Mouse (Mus musculus): Measurements from ENCODE around the gene Sh3tc1. TPM values are rescaled to one million over a fixed set of nuclear protein-coding genes. Genes with fewer than 3 reads are reported as not detected.
A peak's percentile ranks its signal among the peaks of the same experiment; 100 is the strongest.

Gene Sh3tc1
- polyA plus RNA-seq, 1 experiment = 5.2 TPM

DNA sequence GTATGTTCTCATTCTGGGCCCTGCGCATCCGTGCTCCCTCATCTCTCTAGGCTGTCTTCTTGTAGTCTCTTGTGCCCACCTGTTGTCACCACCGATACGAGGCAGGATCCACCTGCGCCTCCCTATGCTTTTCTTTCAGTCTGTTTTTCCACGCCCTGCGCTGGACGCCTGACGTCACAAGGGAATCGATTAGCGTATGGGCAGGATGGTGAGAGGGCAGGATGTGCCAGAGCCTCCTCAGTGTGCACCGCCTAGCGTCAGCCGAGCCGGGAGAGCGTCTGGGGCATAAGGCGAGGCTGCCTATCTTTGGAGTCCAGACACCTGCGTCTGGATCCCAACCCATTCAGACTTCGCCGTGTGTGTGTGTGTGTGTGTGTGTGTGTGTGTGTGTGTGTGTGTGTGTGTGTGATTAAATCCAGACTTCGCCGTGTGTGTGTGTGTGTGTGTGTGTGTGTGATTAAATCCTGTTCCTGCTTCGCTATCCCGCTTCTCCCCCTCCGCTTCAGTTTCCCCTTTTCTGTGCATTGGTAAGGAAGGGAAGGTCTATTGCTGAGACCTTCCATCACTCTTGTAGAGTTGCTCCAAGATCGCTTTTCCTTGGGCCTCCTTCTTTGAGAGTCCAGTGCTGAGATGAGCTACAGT lies 17.3 kb upstream of the Sh3tc1 start:
- H3K4me3 ChIP-seq (ENCODE audit: control insufficient read depth, insufficient read depth, low read length) = peak overlapping the region; percentile 23
- no peaks in the 10 kb centered on the region for H3K36me3 ChIP-seq (ENCODE audit: control insufficient read depth, insufficient read depth, low read length)
- TF ChIP-seq POLR2A (IDR thresholded peaks at IDR 0.05; ENCODE audit: control insufficient read depth, extremely low read depth, insufficient read depth, low read length, poor library complexity) (no peak), CTCF (IDR thresholded peaks at IDR 0.05; ENCODE audit: borderline replicate concordance, control insufficient read depth, extremely low read depth, insufficient read depth, low read length, poor library complexity) (no peak)
- peaks cover 14% of the 10 kb centered on the region for H3K4me1 ChIP-seq (replicated peaks; ENCODE audit: control insufficient read depth, insufficient read depth, low read length)
- 11% methylated on average over 26 of the region's 26 CpGs for WGBS
- DNase-seq = peak; percentile 43
- H3K27ac ChIP-seq (ENCODE audit: control insufficient read depth, insufficient read depth, low read length) = no peak overlapping the region
- H3K27me3 ChIP-seq (ENCODE audit: control insufficient read depth, insufficient read depth, low read length) = no peaks in the 10 kb centered on the region; the same call in 1 of the 2 replicates

DNA sequence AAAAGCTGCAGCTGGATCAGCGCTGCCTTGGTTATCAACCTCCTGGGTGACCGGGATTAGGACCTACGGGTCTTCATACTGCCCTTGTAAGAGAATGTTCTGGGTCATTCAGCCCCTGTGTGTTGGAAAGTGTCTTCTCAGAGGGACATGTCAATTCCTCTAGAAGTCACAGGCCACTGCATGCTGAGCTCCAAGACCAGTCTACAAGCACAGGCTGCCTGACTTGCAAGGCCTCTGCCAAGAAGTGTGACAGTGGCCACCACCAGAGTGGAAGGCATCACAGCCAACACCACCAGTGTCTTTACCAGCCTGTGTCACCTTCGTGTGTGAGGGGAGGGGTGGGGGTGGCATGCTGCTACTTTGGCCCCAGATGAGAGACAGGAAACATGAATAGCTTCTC lies 16.2 kb upstream of the Sh3tc1 start:
- 89% methylated on average over 4 of the region's 4 CpGs for WGBS
- Histone ChIP-seq H3K36me3 (ENCODE audit: control insufficient read depth, insufficient read depth, low read length) (no peaks in the 10 kb centered on the region), H3K27ac (ENCODE audit: control insufficient read depth, insufficient read depth, low read length) (no peak overlapping the region), H3K27me3 (ENCODE audit: control insufficient read depth, insufficient read depth, low read length) (no peaks in the 10 kb centered on the region; the same call in 1 of the 2 replicates), H3K4me1 (replicated peaks; ENCODE audit: control insufficient read depth, insufficient read depth, low read length) (peaks cover 14% of the 10 kb centered on the region), H3K4me3 (ENCODE audit: control insufficient read depth, insufficient read depth, low read length) (no peak overlapping the region)
- DNase-seq = no peak
- TF ChIP-seq POLR2A (IDR thresholded peaks at IDR 0.05; ENCODE audit: control insufficient read depth, extremely low read depth, insufficient read depth, low read length, poor library complexity) = no peak
- no peak for TF ChIP-seq CTCF (IDR thresholded peaks at IDR 0.05; ENCODE audit: borderline replicate concordance, control insufficient read depth, extremely low read depth, insufficient read depth, low read length, poor library complexity)

- Histone ChIP-seq H3K36me3 (ENCODE audit: control insufficient read depth, insufficient read depth, low read length) (no peaks in the 10 kb centered on the region), H3K4me1 (replicated peaks; ENCODE audit: control insufficient read depth, insufficient read depth, low read length) (peaks cover 14% of the 10 kb centered on the region), H3K4me3 (ENCODE audit: control insufficient read depth, insufficient read depth, low read length) (no peak overlapping the region), H3K27me3 (ENCODE audit: control insufficient read depth, insufficient read depth, low read length) (no peaks in the 10 kb centered on the region; the same call in 1 of the 2 replicates), H3K27ac (ENCODE audit: control insufficient read depth, insufficient read depth, low read length) (no peak overlapping the region)
- WGBS = 30% methylated on average over 5 of the region's 5 CpGs
- no peak; the same call in 1 of the 2 replicates for TF ChIP-seq CTCF (IDR thresholded peaks at IDR 0.05; ENCODE audit: borderline replicate concordance, control insufficient read depth, extremely low read depth, insufficient read depth, low read length, poor library complexity)
- no peak for TF ChIP-seq POLR2A (IDR thresholded peaks at IDR 0.05; ENCODE audit: control insufficient read depth, extremely low read depth, insufficient read depth, low read length, poor library complexity)
- DNase-seq = peak; percentile 41
Measured at GRCm38 (mm10) chr5:35755131-35755733, 15.4 kb upstream of the Sh3tc1 start.

GRCm38 (mm10) chr5:35751016-35751415 lies 11.2 kb upstream of the Sh3tc1 start:
- no peak for DNase-seq
- WGBS = 87% methylated on average over 7 of the region's 7 CpGs
- no peak overlapping the region for H3K4me3 ChIP-seq (ENCODE audit: control insufficient read depth, insufficient read depth, low read length)
- no peak overlapping the region for H3K27ac ChIP-seq (ENCODE audit: control insufficient read depth, insufficient read depth, low read length)
- TF ChIP-seq POLR2A (IDR thresholded peaks at IDR 0.05; ENCODE audit: control insufficient read depth, extremely low read depth, insufficient read depth, low read length, poor library complexity) = no peak
- TF ChIP-seq CTCF (IDR thresholded peaks at IDR 0.05; ENCODE audit: borderline replicate concordance, control insufficient read depth, extremely low read depth, insufficient read depth, low read length, poor library complexity) = no peak
- no peaks in the 10 kb centered on the region for H3K4me1 ChIP-seq (replicated peaks; ENCODE audit: control insufficient read depth, insufficient read depth, low read length)
- H3K36me3 ChIP-seq (ENCODE audit: control insufficient read depth, insufficient read depth, low read length) = no peaks in the 10 kb centered on the region
- H3K27me3 ChIP-seq (ENCODE audit: control insufficient read depth, insufficient read depth, low read length) = no peaks in the 10 kb centered on the region

DNA sequence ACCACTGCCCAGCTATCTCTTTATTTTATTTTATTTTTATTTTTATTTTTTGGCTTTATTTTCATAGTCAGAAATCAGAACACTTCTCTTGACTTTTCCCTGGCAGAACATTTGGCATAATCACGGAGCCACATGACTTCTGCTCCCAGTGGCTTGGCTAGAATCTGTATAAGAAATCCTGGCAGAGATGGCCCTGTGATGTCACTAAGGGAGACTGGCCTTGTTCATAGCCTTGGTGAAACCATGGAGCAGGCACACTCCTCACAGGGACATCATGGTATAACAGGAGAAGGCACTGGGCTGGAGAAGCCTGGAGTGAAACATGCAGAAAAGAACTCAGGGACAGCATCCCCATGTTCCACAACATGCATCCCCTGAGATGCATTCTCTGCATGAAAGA lies 10.2 kb upstream of the Sh3tc1 start:
- TF ChIP-seq POLR2A (IDR thresholded peaks at IDR 0.05; ENCODE audit: control insufficient read depth, extremely low read depth, insufficient read depth, low read length, poor library complexity) (no peak), CTCF (IDR thresholded peaks at IDR 0.05; ENCODE audit: borderline replicate concordance, control insufficient read depth, extremely low read depth, insufficient read depth, low read length, poor library complexity) (no peak)
- WGBS = 98% methylated on average over 1 of the region's 1 CpGs
- no peak for DNase-seq
- H3K4me3 ChIP-seq (ENCODE audit: control insufficient read depth, insufficient read depth, low read length) = no peak overlapping the region
- no peak overlapping the region for H3K27ac ChIP-seq (ENCODE audit: control insufficient read depth, insufficient read depth, low read length)
- no peaks in the 10 kb centered on the region for H3K36me3 ChIP-seq (ENCODE audit: control insufficient read depth, insufficient read depth, low read length)
- no peaks in the 10 kb centered on the region for H3K4me1 ChIP-seq (replicated peaks; ENCODE audit: control insufficient read depth, insufficient read depth, low read length)
- H3K27me3 ChIP-seq (ENCODE audit: control insufficient read depth, insufficient read depth, low read length) = no peaks in the 10 kb centered on the region

GRCm38 (mm10) chr5:35749416-35749815 lies 9.6 kb upstream of the Sh3tc1 start:
- Histone ChIP-seq H3K27ac (ENCODE audit: control insufficient read depth, insufficient read depth, low read length) (no peak overlapping the region), H3K27me3 (ENCODE audit: control insufficient read depth, insufficient read depth, low read length) (no peaks in the 10 kb centered on the region), H3K4me3 (ENCODE audit: control insufficient read depth, insufficient read depth, low read length) (no peak overlapping the region), H3K4me1 (replicated peaks; ENCODE audit: control insufficient read depth, insufficient read depth, low read length) (no peaks in the 10 kb centered on the region), H3K36me3 (ENCODE audit: control insufficient read depth, insufficient read depth, low read length) (no peaks in the 10 kb centered on the region)
- TF ChIP-seq POLR2A (IDR thresholded peaks at IDR 0.05; ENCODE audit: control insufficient read depth, extremely low read depth, insufficient read depth, low read length, poor library complexity) (no peak), CTCF (IDR thresholded peaks at IDR 0.05; ENCODE audit: borderline replicate concordance, control insufficient read depth, extremely low read depth, insufficient read depth, low read length, poor library complexity) (no peak)
- DNase-seq = no peak
- WGBS = 84% methylated on average over 3 of the region's 3 CpGs
